Mouse (Mus musculus) testis, adult 2 months (tissue): ENCODE measurements at regions not wholly inside any gene's neighbourhood (a gene's known extent, or its start where the extent isn't known, plus 50 kb on each side); places are given as distances from the start of the nearest gene placed in this dataset.

Source experiments
- CTCF ChIP-seq: fragments of 200-500 bp; IDR thresholded peaks from 2 replicates; pipeline ENCODE4 v1.5.1; 2012; ENCODE audit warnings: low read depth, mild to moderate bottlenecking, inconsistent platforms, low read length, moderate library complexity; ENCODE audit not compliant: control insufficient read depth, insufficient read depth, insufficient replicate concordance
- POLR2A ChIP-seq: fragments of 200-500 bp; IDR thresholded peaks from 2 replicates; pipeline ENCODE4 v1.6.1; 2012; ENCODE audit warnings: low read depth, mild to moderate bottlenecking, inconsistent platforms, low read length, moderate library complexity; ENCODE audit not compliant: control insufficient read depth

GRCm38 (mm10) chr12:32306326-32306725, 72.2 kb upstream of the Ccdc71l start:
- TF ChIP-seq POLR2A (no peak), CTCF (no peak)
